Mouse (Mus musculus) forebrain, embryonic 11.5 days (tissue): ENCODE measurements around the gene 1810043G02Rik. TPM values are rescaled to one million over a fixed set of nuclear protein-coding genes. Genes with fewer than 3 reads are reported as not detected.
"Not testable (repeated sequence)": the region's sequence is repeated elsewhere in the genome, so short reads cannot be mapped to it uniquely, and the experiment has no call there.

Experiments used
- ATAC-seq: fragments of 200-750 bp; cut with Nextera tagmentation; replicated peaks from 2 replicates; pipeline ENCODE4 v1.8.0; 2017; ENCODE audit warnings: moderate TSS enrichment; ENCODE audit not compliant: low FRiP score
- DNase-seq: peaks from one replicate; pipeline ENCODE4 v3.0.0-alpha.2; 2017; ENCODE audit warnings: low spot score
- H3K27ac ChIP-seq: fragments of 300-500 bp; sonication (generic); 2 replicates; pipeline ENCODE4 v1.5.1; 2014; ENCODE audit warnings: low read depth, low read length
- H3K27me3 ChIP-seq: fragments of 300-500 bp; sonication (generic); 2 replicates; pipeline ENCODE4 v1.6.1; 2014; ENCODE audit warnings: mild to moderate bottlenecking, low read length, mixed read lengths; ENCODE audit not compliant: control insufficient read depth, insufficient read depth
- H3K36me3 ChIP-seq: fragments of 300-500 bp; sonication (generic); 2 replicates; pipeline ENCODE4 v1.6.1; 2014; ENCODE audit warnings: mild to moderate bottlenecking, low read length, moderate library complexity, mixed read lengths; ENCODE audit not compliant: control insufficient read depth, insufficient read depth
- H3K4me1 ChIP-seq: fragments of 300-500 bp; sonication (generic); replicated peaks from 2 replicates; pipeline ENCODE4 v1.6.1; 2014; ENCODE audit warnings: low read length, mixed read lengths; ENCODE audit not compliant: control insufficient read depth, insufficient read depth
- H3K4me2 ChIP-seq: fragments of 300-500 bp; sonication (generic); 2 replicates; pipeline ENCODE4 v1.6.1; 2014; ENCODE audit warnings: low read depth, mild to moderate bottlenecking, low read length, moderate library complexity, mixed read lengths; ENCODE audit not compliant: severe bottlenecking
- H3K4me3 ChIP-seq: fragments of 300-500 bp; sonication (generic); 2 replicates; pipeline ENCODE4 v1.5.1; 2014; ENCODE audit warnings: low read depth, low read length
- H3K9ac ChIP-seq: fragments of 300-500 bp; sonication (generic); 2 replicates; pipeline ENCODE4 v1.6.1; 2014; ENCODE audit warnings: low read length
- H3K9me3 ChIP-seq: fragments of 300-500 bp; sonication (generic); 2 replicates; pipeline ENCODE4 v1.6.1; 2016; ENCODE audit warnings: low read length, mixed read lengths; ENCODE audit not compliant: control insufficient read depth
- WGBS: fragments of 180-500 bp; shearing (Covaris S2); extraction: QIAGEN DNeasy Blood & Tissue Kit; methylation state at CpG from one replicate; pipeline ENCODE4 v1.1.7; 2014; 5-methylcytosine and 5-hydroxymethylcytosine counted together
- polyA plus RNA-seq: library from polyadenylated mRNA; unstranded; fragments of >200 nt; fragmentation: Nextera tagmentation; extraction: Ambion mirVana; gene quantifications from 2 replicates; pipeline ENCODE4 v1.2.1, GENCODE M21; 2014

Gene 1810043G02Rik
- polyA plus RNA-seq, 1 experiment from 2014 or later: 34.9 TPM

GRCm38 (mm10) chr10:78019291-78019690 is 41.0 kb downstream of the 1810043G02Rik start:
- no peak overlapping the region for H3K9ac ChIP-seq
- no peak overlapping the region for H3K27ac ChIP-seq
- H3K4me2 ChIP-seq: no peak overlapping the region
- 82% methylated on average over 4 of the region's 4 CpGs for WGBS
- H3K4me1 ChIP-seq: no peaks in the 10 kb centered on the region
- no peaks in the 10 kb centered on the region for H3K9me3 ChIP-seq
- H3K27me3 ChIP-seq: no peaks in the 10 kb centered on the region
- H3K4me3 ChIP-seq: no peak overlapping the region
- no peak for DNase-seq
- ATAC-seq: no peak
- no peaks in the 10 kb centered on the region for H3K36me3 ChIP-seq

- H3K4me2 ChIP-seq, H3K27me3 ChIP-seq, ATAC-seq, H3K27ac ChIP-seq, H3K9ac ChIP-seq, H3K9me3 ChIP-seq, H3K4me1 ChIP-seq, H3K36me3 ChIP-seq, DNase-seq, H3K4me3 ChIP-seq: not testable (repeated sequence)
- WGBS: over 99% methylated on average over 6 of the region's 11 CpGs
Measured at GRCm38 (mm10) chr10:78019984-78020383, 41.7 kb downstream of the 1810043G02Rik start.

GRCm38 (mm10) chr10:78025453-78025852 is 47.1 kb downstream of the 1810043G02Rik start:
- not testable (repeated sequence) for H3K9ac ChIP-seq, H3K27me3 ChIP-seq, H3K4me1 ChIP-seq, H3K4me2 ChIP-seq, H3K4me3 ChIP-seq, H3K36me3 ChIP-seq, ATAC-seq, H3K9me3 ChIP-seq, H3K27ac ChIP-seq, DNase-seq
- WGBS: 74% methylated on average over 6 of the region's 8 CpGs

GRCm38 (mm10) chr10:78028129-78028528 is 49.8 kb downstream of the 1810043G02Rik start:
- ATAC-seq: peak; percentile 60; the same call in 1 of the 2 replicates
- Histone ChIP-seq H3K9me3 (no peaks in the 10 kb centered on the region), H3K36me3 (no peaks in the 10 kb centered on the region)

GRCm38 (mm10) chr10:78029080-78029479 is 50.8 kb downstream of the 1810043G02Rik start:
- no peak overlapping the region for H3K9ac ChIP-seq
- H3K9me3 ChIP-seq: no peaks in the 10 kb centered on the region
- ATAC-seq (no peak), DNase-seq (no peak)
- no peak overlapping the region for H3K27ac ChIP-seq
- WGBS: 76% methylated on average over 1 of the region's 1 CpGs
- H3K4me2 ChIP-seq: no peak overlapping the region
- H3K36me3 ChIP-seq: no peaks in the 10 kb centered on the region
- H3K27me3 ChIP-seq: no peaks in the 10 kb centered on the region
- no peaks in the 10 kb centered on the region for H3K4me1 ChIP-seq
- H3K4me3 ChIP-seq: no peak overlapping the region

More at GRCm38 (mm10) chr10:78028129-78028528, 49.8 kb downstream of the 1810043G02Rik start:
- no peaks in the 10 kb centered on the region for H3K4me1 ChIP-seq
- H3K9ac ChIP-seq: no peak overlapping the region
- H3K4me3 ChIP-seq: no peak overlapping the region
- WGBS: 2% methylated on average over 5 of the region's 5 CpGs
- peak; percentile 84 for DNase-seq
- H3K27ac ChIP-seq: no peak overlapping the region
- H3K4me2 ChIP-seq: no peak overlapping the region
- no peaks in the 10 kb centered on the region for H3K27me3 ChIP-seq

GRCm38 (mm10) chr10:78031987-78032386 is 53.7 kb downstream of the 1810043G02Rik start:
- no peaks in the 10 kb centered on the region for H3K36me3 ChIP-seq

More at GRCm38 (mm10) chr10:78031987-78032386, 53.7 kb downstream of the 1810043G02Rik start:
- no peaks in the 10 kb centered on the region for H3K4me1 ChIP-seq
- no peak overlapping the region for H3K27ac ChIP-seq
- H3K27me3 ChIP-seq: no peaks in the 10 kb centered on the region
- ATAC-seq: no peak
- 72% methylated on average over 2 of the region's 2 CpGs for WGBS
- no peak overlapping the region for H3K4me2 ChIP-seq
- no peaks in the 10 kb centered on the region for H3K9me3 ChIP-seq
- H3K4me3 ChIP-seq: no peak overlapping the region
- H3K9ac ChIP-seq: no peak overlapping the region
- no peak for DNase-seq

Other genes with a start within 250 kb of the 1810043G02Rik start
- gene Gm18596, start 235.9 kb upstream of the 1810043G02Rik start, polyA plus RNA-seq: not detected in 2 replicates
- not detected in 2 replicates for gene Gm9736, start 227.2 kb upstream of the 1810043G02Rik start, polyA plus RNA-seq
- not detected in 2 replicates for gene Gm3233, start 218.8 kb upstream of the 1810043G02Rik start, polyA plus RNA-seq
- not detected in 2 replicates for gene Gm3238, start 207.2 kb upstream of the 1810043G02Rik start, polyA plus RNA-seq
- not detected in 2 replicates for gene Gm7138, start 201.6 kb upstream of the 1810043G02Rik start, polyA plus RNA-seq
- gene Gm3250, start 196.0 kb upstream of the 1810043G02Rik start, polyA plus RNA-seq: not detected in 2 replicates
- not detected in 2 replicates for gene Gm7137, start 190.3 kb upstream of the 1810043G02Rik start, polyA plus RNA-seq
- gene Gm9639, start 183.4 kb upstream of the 1810043G02Rik start, polyA plus RNA-seq: not detected in 2 replicates
- not detected in 2 replicates for gene Gm19668, start 179.4 kb upstream of the 1810043G02Rik start, polyA plus RNA-seq
- not detected in 2 replicates for gene Gm9507, start 166.7 kb upstream of the 1810043G02Rik start, polyA plus RNA-seq
- not detected in 2 replicates for gene Gm2696, start 163.8 kb upstream of the 1810043G02Rik start, polyA plus RNA-seq
- gene Krtap10-4, start 151.4 kb upstream of the 1810043G02Rik start, polyA plus RNA-seq: not detected in 2 replicates
- gene Krtap10-10, start 142.6 kb upstream of the 1810043G02Rik start, polyA plus RNA-seq: not detected in 2 replicates
- not detected in 2 replicates for gene Gm36176, start 131.7 kb upstream of the 1810043G02Rik start, polyA plus RNA-seq
- not detected in 2 replicates for gene Gm10318, start 125.7 kb upstream of the 1810043G02Rik start, polyA plus RNA-seq
- gene Gm3285, start 116.5 kb upstream of the 1810043G02Rik start, polyA plus RNA-seq: not detected in 2 replicates
- gene Lrrc3, start 76.0 kb upstream of the 1810043G02Rik start, polyA plus RNA-seq: 3.5 and 3.9 TPM in 2 replicates
- 0.86 and 0.87 TPM in 2 replicates for gene Trpm2, start 8.0 kb upstream of the 1810043G02Rik start, polyA plus RNA-seq
- 171 and 174 TPM in 2 replicates for gene Pfkl, start 31.6 kb downstream of the 1810043G02Rik start, polyA plus RNA-seq
- not detected in 2 replicates for gene Dnmt3l, start 63.4 kb downstream of the 1810043G02Rik start, polyA plus RNA-seq
- 0.21 TPM in 1 of 2 replicates, not detected in the other for gene Aire, start 65.1 kb downstream of the 1810043G02Rik start, polyA plus RNA-seq
- 2.0 and 2.5 TPM in 2 replicates for gene Icosl, start 90.8 kb downstream of the 1810043G02Rik start, polyA plus RNA-seq
- 14.0 and 16.3 TPM in 2 replicates for gene D10Jhu81e, start 191.3 kb downstream of the 1810043G02Rik start, polyA plus RNA-seq
- 23.7 and 28.4 TPM in 2 replicates for gene Pwp2, start 206.6 kb downstream of the 1810043G02Rik start, polyA plus RNA-seq